Mouse (Mus musculus) limb, embryonic 10.5 days (tissue): ENCODE measurements at regions not wholly inside any gene's neighbourhood (a gene's known extent, or its start where the extent isn't known, plus 50 kb on each side); places are given as distances from the start of the nearest gene placed in this dataset.

Experiments used
- DNase-seq: peaks from one replicate; pipeline ENCODE4 v3.0.0-alpha.2; 2017; ENCODE audit warnings: low spot score
- H3K27ac ChIP-seq: fragments of 300-500 bp; sonication (generic); 2 replicates; pipeline ENCODE4 v1.5.1; 2016; ENCODE audit warnings: mild to moderate bottlenecking
- H3K27me3 ChIP-seq: fragments of 300-500 bp; sonication (generic); 2 replicates; pipeline ENCODE4 v1.6.1; 2016; ENCODE audit warnings: low read depth, mild to moderate bottlenecking; ENCODE audit not compliant: poor library complexity, severe bottlenecking
- H3K36me3 ChIP-seq: fragments of 300-500 bp; sonication (generic); 2 replicates; pipeline ENCODE4 v1.6.1; 2016; ENCODE audit warnings: mild to moderate bottlenecking, moderate library complexity
- H3K4me1 ChIP-seq: fragments of 300-500 bp; sonication (generic); 2 replicates; pipeline ENCODE4 v1.6.1; 2016
- H3K4me3 ChIP-seq: fragments of 300-500 bp; sonication (generic); 2 replicates; pipeline ENCODE4 v1.5.1; 2016; ENCODE audit warnings: mild to moderate bottlenecking, moderate library complexity
- H3K9me3 ChIP-seq: fragments of 300-500 bp; sonication (generic); replicated peaks from 2 replicates; pipeline ENCODE4 v1.6.1; 2016; ENCODE audit warnings: mild to moderate bottlenecking
- WGBS: fragments of 180-500 bp; shearing (Covaris S2); methylation state at CpG from one replicate; pipeline ENCODE4 v1.1.7; 2016; 5-methylcytosine and 5-hydroxymethylcytosine counted together

DNA sequence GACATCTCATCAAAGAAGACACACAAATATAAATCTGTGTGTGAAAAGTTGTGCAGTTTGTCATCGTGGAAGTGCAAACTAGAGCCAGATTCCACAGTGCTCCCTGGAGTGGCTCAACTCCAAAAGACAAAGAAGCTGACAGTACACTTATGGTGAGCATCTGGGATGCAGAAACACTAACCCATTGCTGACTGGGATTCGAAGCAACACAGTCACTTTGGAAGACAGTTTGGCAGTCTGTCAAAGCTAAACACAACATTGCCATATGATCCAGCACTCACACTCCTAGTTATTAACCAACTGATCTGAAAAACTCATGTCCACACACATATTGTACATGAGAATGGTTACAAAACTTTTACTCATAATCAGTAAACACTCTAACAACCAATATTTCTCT, 70.2 kb upstream of the Ndn start:
- no peak for DNase-seq
- H3K9me3 ChIP-seq: 0 out of 2 replicates have a peak, but pooled peaks cover 6% of the 10 kb centered on the region
- H3K4me1 ChIP-seq: no peaks in the 10 kb centered on the region
- 82% methylated on average over 2 of the region's 2 CpGs for WGBS
- no peaks in the 10 kb centered on the region for H3K27me3 ChIP-seq
- H3K4me3 ChIP-seq: no peak overlapping the region
- H3K27ac ChIP-seq: no peak overlapping the region
- H3K36me3 ChIP-seq: no peaks in the 10 kb centered on the region

DNA sequence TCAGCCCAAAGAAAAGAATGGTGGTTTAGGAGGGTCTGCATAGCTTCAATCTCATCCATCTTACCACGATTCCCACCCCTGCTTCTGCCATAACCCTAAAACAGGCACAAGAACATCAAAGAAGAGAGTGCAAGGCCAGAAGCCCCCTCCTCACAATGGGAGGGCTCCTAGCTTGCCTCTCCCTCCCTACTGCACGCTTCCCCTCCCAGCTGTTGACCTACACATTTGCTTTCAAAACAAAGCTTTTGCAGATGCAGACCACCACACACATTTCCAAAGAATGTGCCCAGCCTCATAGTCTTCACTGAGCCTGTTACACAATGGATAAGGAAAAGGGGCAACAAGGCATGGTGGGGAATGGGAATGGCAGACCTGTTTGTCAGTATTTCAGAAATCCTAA, 67.9 kb upstream of the Ndn start:
- no peak overlapping the region for H3K4me3 ChIP-seq
- 0 out of 2 replicates have a peak, but pooled peaks cover 6% of the 10 kb centered on the region for H3K9me3 ChIP-seq
- DNase-seq: no peak
- no peaks in the 10 kb centered on the region for H3K27me3 ChIP-seq
- WGBS: 45% methylated on average over 2 of the region's 2 CpGs
- no peaks in the 10 kb centered on the region for H3K36me3 ChIP-seq
- no peaks in the 10 kb centered on the region for H3K4me1 ChIP-seq
- H3K27ac ChIP-seq: no peak overlapping the region

DNA sequence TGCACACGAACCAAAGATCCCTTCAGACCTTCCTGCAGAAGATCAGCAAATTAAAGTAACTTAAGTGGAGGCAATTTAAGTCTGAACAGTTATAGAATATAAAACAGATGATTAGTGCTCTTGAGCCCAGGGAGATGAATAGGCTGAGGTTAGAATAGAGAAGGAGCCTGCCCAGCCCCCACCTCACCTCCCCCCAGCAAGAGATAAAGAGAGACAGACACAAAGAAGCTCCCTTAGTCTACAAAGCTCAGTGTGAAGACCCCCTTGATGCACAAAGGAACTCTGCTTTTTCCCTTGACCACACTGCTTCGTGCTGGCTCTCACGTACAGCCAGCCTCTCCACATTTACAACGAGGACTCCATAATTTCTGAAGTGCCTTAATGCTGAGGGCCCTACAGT, 67.3 kb upstream of the Ndn start:
- DNase-seq: no peak

More for the DNA sequence above, 67.3 kb upstream of the Ndn start:
- Histone ChIP-seq H3K4me1 (no peaks in the 10 kb centered on the region), H3K4me3 (no peak overlapping the region), H3K9me3 (0 out of 2 replicates have a peak, but pooled peaks cover 6% of the 10 kb centered on the region), H3K36me3 (no peaks in the 10 kb centered on the region), H3K27ac (no peak overlapping the region), H3K27me3 (no peaks in the 10 kb centered on the region)
- WGBS: 68% methylated on average over 4 of the region's 4 CpGs
